Mouse (Mus musculus) T-helper 17 cell (primary cell): ENCODE results near the gene Birc2.

Experiments
- in situ Hi-C, 2 experiments: fragments of 300-600 bp; cut with MboI, MseI; formaldehyde crosslinking; loops; 1 replicate in 1 of 2; 2 replicates in 1 of 2; pipeline ENCODE4 v1.15.1; 2025; ENCODE audit warnings: high pct_unique_total_duplicates in 2 of 2

Gene Birc2

DNA sequence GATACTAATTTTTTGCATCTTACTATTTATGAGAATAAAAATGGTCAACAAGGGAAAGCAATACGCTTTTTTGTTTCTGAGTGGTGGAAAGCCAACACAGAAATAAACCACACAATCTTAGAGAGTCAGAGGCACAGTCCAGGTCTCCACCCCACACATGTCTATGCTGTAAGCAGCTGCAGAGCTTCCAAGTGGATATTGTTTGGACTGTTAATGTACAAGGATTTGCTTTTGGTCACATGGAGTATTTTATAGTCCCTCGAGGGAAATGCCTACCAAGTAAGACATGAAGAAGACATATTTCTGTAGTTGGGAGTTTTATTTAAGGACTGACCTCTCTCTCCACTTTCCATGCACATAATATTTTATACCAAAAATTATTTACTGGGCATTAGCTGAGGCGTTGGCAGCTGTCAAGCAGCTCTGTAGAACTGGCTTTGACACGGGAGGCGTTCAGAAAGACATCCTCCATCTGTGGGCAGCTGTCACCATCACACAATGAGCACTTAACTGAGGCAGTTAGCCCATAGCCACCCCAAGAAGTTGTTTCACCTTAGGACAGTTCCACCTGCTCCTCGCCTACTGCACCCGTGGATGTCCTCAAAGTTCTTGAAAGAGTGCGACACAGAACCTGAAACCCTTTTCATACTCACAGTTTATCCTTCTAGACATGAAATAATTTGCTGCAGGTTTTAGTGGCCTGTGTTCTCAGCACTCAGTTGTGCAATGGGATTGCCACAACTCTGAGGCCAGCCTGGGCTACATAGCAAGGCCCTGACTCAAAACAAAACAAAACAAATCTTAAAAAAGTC, 46.9 kb downstream of the Birc2 start:
- in situ Hi-C loops = no loop called here

DNA sequence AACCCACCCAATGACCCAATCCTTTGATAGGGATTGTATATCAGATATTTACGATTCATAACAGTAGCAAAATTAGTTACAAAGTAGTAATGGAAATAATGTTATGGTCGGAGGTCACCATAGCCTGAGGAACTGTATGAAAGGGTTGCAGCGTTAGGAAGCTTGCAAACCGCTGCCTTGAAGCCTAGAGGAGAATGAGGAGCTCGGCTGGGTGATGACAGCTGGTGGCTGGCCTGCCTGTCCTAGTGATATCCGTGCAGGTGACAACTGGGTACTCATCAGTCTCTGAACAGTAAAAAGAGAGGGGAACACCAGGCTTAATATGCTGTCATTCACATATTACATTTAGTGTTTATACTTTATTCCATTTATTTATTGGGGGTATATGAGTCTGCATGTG, 48.5 kb downstream of the Birc2 start:
- in situ Hi-C loops = no loop called here

DNA sequence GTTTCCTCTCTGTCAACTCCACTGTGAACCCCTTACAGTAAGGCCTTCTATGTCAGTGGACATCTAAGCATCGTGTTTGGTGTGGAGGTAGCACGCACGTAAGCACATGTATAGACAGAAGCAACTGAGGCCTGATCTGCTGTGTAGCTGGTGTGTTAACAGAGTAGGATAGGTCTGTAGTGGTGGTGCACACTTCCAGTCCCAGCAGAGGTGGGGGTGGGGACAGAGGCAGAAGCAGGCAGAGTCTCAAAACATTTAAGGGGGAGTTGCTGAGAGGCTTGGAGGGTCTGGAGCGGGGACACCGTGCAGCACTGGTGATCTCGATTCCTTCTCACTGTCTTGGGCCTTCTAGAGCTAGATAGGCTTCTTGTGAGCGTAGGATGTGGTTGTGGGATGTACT, 50.8 kb downstream of the Birc2 start:
- in situ Hi-C loops = no loop called here

GRCm38 (mm10) chr9:7785396-7785795, 51.5 kb downstream of the Birc2 start:
- in situ Hi-C loops = no loop called here

- in situ Hi-C loops = no loop called here
Measured at GRCm38 (mm10) chr9:7784615-7785012, 52.2 kb downstream of the Birc2 start.

- in situ Hi-C loops = no loop called here
Measured at GRCm38 (mm10) chr9:7783823-7784614, 52.8 kb downstream of the Birc2 start.

- in situ Hi-C loops = no loop called here
Measured at GRCm38 (mm10) chr9:7780250-7781150, 56.4 kb downstream of the Birc2 start.

DNA sequence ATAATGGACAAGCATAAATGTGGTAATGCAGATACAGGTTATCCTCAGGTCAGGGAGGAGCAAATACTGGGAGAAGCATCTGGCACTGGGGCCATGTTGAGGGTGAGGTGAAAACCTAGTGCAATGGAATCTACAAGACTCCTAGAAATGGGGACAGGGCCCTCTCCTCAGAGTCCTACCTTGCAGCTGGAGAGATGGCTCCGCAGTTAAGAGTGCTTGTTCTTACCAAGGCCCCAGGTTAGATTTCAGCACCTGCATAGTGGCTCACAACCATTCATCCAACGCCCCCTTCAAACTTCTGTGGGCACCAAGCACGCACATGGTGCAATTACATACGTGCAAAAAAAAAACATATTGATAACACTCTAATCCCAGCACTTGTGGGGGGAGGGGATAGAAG, 57.1 kb downstream of the Birc2 start:
- in situ Hi-C loops = loop anchor here in 1 of 2 experiments (5.0 kb wide), 1 partner anchor 48 kb away; no protein-coding TSS in a partner anchor

- in situ Hi-C loops = loop anchor here in 1 of 2 experiments (5.0 kb wide), 1 partner anchor 49 kb away; no protein-coding TSS in a partner anchor
Measured at GRCm38 (mm10) chr9:7778771-7779170, 58.1 kb downstream of the Birc2 start.

- in situ Hi-C loops = loop anchor here in 1 of 2 experiments (5.0 kb wide), 1 partner anchor 50 kb away; no protein-coding TSS in a partner anchor
Measured at GRCm38 (mm10) chr9:7777652-7778051, 59.2 kb downstream of the Birc2 start.

- in situ Hi-C loops = loop anchor here in 1 of 2 experiments (5.0 kb wide), 1 partner anchor 50 kb away; no protein-coding TSS in a partner anchor
Measured at GRCm38 (mm10) chr9:7776940-7777339, 59.9 kb downstream of the Birc2 start.

DNA sequence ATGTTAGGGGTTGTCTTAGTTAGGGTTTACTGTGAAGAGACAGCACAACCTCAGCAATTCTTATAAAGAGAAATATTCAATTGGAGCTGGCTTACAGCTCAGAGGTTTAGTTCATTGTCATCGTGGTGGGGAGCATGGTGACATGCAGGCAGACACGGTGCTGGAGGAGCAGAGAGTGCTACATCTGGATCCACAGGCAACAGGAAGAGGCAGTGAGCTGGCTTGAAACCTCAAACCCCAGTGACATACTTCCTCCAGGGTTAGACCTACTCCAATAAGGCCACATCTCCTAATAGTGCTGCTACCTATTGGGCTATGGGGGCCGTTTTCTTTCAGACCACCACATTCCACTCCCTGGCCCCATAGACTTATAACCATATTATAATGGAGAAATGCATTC, 60.9 kb downstream of the Birc2 start:
- in situ Hi-C loops = loop anchor here in 1 of 2 experiments (5.0 kb wide), 1 partner anchor 51 kb away; no protein-coding TSS in a partner anchor

DNA sequence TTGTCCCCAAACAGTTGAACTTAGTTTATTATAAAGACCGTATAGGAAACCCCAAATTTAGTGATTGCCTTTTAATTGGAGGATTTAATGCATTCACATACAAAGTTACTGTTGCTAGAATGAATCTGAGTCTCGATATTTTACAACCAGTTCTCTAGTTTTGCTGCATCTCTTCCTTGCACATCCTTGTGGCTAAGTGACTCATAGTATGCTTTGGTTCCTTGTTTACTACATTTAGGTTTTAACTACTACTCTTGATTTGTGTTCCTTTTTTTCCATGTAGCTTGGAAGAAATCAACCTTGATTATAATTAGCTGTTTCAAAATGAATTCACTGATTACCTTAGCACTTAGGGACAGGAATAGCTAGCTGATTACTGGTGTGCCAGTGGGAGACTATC, 61.9 kb downstream of the Birc2 start:
- in situ Hi-C loops = loop anchor here in 1 of 2 experiments (5.0 kb wide), 1 partner anchor 52 kb away; no protein-coding TSS in a partner anchor

- in situ Hi-C loops = no loop called here
Measured at GRCm38 (mm10) chr9:7774538-7774937, 62.3 kb downstream of the Birc2 start.

DNA sequence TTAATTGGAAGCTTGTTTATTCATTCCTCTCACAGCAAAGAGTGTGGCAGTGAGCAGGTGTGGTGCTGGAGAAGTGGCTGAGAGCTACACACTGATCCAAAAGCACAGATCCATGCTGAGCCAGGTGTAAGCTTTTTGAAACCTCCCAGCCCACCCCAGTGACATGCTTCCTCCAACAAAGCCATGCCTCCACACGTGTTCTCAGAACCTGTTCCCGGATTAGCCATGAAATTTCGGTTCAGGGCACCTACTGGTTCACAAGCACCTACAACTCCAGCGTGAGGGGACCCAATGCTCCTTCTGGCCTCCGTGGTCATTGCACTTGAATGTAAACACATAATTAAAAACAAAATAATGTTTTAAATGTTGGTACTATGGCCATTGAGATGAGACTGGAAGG, 63.2 kb downstream of the Birc2 start:
- in situ Hi-C loops = no loop called here

DNA sequence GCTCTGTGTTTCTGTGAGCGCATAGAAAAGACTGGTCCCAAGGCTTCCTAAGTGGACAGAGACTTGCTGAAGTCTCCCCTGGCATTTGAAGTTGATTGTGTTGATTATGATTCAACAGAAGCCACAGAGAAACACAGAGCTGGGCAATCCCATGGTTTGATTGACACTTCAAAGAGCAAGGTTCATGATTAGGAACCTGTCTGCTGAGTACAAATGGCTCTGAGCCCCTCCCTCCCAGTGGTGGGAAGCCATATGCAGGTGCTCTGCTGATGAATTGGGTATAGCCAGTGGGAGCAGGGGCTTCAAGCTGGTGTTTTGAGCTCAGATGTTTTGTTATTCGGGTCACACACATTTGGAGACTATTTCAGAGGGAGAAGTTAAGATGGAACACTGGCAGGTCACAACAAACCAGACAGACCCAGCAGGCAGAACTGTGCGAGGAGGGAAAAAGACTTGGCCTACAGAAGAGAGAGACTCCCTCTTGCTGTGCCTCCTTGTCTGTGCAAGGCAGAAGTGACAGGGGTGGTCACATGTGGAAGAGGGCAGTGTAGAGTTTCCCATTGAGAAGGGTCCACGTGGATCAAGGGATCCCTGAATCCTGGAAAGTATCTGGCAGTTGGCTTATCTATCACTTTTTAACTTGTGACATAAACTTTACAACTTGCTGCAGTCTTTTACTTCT, 64.0 kb downstream of the Birc2 start:
- in situ Hi-C loops = no loop called here

- in situ Hi-C loops = no loop called here
Measured at GRCm38 (mm10) chr9:7772361-7772760, 64.5 kb downstream of the Birc2 start.

GRCm38 (mm10) chr9:7769491-7769890, 67.4 kb downstream of the Birc2 start:
- in situ Hi-C loops = loop anchor here (5.0 to 10.0 kb wide), 3 partner anchors 63 to 585 kb away; partner anchors contain the start of genes Birc3 (in 1 of the 2), Dcun1d5 (in 1 of the 2) and Dync2h1 (in 1 of the 2)

DNA sequence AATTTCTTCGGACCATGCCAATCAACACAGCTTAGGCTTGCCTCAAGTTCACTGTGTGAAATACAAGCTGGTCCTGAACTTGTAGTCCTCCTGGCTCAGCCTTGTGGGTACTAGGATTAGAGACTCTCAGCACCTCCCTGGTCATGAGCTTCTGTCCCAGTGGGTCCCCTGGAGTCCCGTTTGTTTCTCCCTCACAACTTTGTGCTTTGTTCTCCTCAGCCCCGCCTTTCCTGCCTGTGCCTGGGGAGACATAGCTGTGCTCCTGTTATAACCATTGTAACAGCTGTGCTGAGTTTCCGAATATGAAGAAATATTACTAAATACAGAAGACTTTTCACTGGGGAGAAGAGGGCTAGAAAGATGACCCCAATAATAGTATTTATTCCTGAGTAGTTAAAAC, 67.8 kb downstream of the Birc2 start:
- in situ Hi-C loops = loop anchor here (5.0 to 10.0 kb wide), 3 partner anchors 63 to 584 kb away; partner anchors contain the start of genes Birc3 (in 1 of the 2), Dcun1d5 (in 1 of the 2) and Dync2h1 (in 1 of the 2)
